Mouse (Mus musculus) liver, embryonic 12.5 days (tissue): Measurements from ENCODE around the gene Iqcf1. TPM values are rescaled to one million over a fixed set of nuclear protein-coding genes. Genes with fewer than 3 reads are reported as not detected.

Experiments
- ATAC-seq: fragments of 200-750 bp; cut with Nextera tagmentation; 2 replicates; pipeline ENCODE4 v1.8.0; 2017; ENCODE audit warnings: moderate number of reproducible peaks, mild to moderate bottlenecking, moderate library complexity
- H3K27ac ChIP-seq: fragments of 300-500 bp; sonication (generic); 2 replicates; pipeline ENCODE4 v1.5.1; 2016; ENCODE audit warnings: mild to moderate bottlenecking
- H3K27me3 ChIP-seq: fragments of 300-500 bp; sonication (generic); replicated peaks from 2 replicates; pipeline ENCODE4 v1.6.1; 2016; ENCODE audit warnings: mild to moderate bottlenecking, moderate library complexity
- H3K36me3 ChIP-seq: fragments of 300-500 bp; sonication (generic); 2 replicates; pipeline ENCODE4 v1.6.1; 2016; ENCODE audit warnings: mild to moderate bottlenecking, moderate library complexity
- H3K4me1 ChIP-seq: fragments of 300-500 bp; sonication (generic); 2 replicates; pipeline ENCODE4 v1.6.1; 2016
- H3K4me2 ChIP-seq: fragments of 300-500 bp; sonication (generic); 2 replicates; pipeline ENCODE4 v1.6.1; 2016; ENCODE audit warnings: mild to moderate bottlenecking, moderate library complexity
- H3K4me3 ChIP-seq: fragments of 300-500 bp; sonication (generic); 2 replicates; pipeline ENCODE4 v1.5.1; 2016; ENCODE audit warnings: mild to moderate bottlenecking, moderate library complexity
- H3K9ac ChIP-seq: fragments of 300-500 bp; sonication (generic); 2 replicates; pipeline ENCODE4 v1.6.1; 2016; ENCODE audit warnings: mild to moderate bottlenecking, moderate library complexity
- H3K9me3 ChIP-seq: fragments of 300-500 bp; sonication (generic); replicated peaks from 2 replicates; pipeline ENCODE4 v1.6.1; 2016; ENCODE audit warnings: mild to moderate bottlenecking, moderate library complexity
- WGBS: fragments of 180-500 bp; shearing (Covaris S2); methylation state at CpG from one replicate; pipeline ENCODE4 v1.1.7; 2016; ENCODE audit not compliant: insufficient replicate concordance; 5-methylcytosine and 5-hydroxymethylcytosine counted together
- polyA plus RNA-seq: library from polyadenylated mRNA; unstranded; fragments of >200 nt; fragmentation: Nextera tagmentation; extraction: Ambion mirVana; gene quantifications from 2 replicates; pipeline ENCODE4 v1.2.1, GENCODE M21; 2016

Iqcf1 gene
- polyA plus RNA-seq, 1 experiment from 2014 or later: not detected

- H3K27me3 ChIP-seq: peaks cover 53% of the 10 kb centered on the region
- WGBS: 78% methylated on average over 7 of the region's 7 CpGs
- no peak overlapping the region for H3K4me2 ChIP-seq
- no peak overlapping the region for H3K27ac ChIP-seq
- ATAC-seq: no peak
- H3K9ac ChIP-seq: no peak overlapping the region
- H3K4me3 ChIP-seq: no peak overlapping the region
- peaks cover 10% of the 10 kb centered on the region for H3K36me3 ChIP-seq
- peaks cover 15% of the 10 kb centered on the region for H3K4me1 ChIP-seq
- H3K9me3 ChIP-seq: no peaks in the 10 kb centered on the region
These were observed 32.0 kb upstream of the Iqcf1 start for GRCm38 (mm10) chr9:106467746-106468145.

- ATAC-seq: no peak
- no peaks in the 10 kb centered on the region for H3K9me3 ChIP-seq
- no peak overlapping the region for H3K27ac ChIP-seq
- WGBS: 40% methylated on average over 6 of the region's 6 CpGs
- no peak overlapping the region for H3K9ac ChIP-seq
- no peak overlapping the region for H3K4me2 ChIP-seq
- peaks cover 39% of the 10 kb centered on the region for H3K27me3 ChIP-seq
- H3K4me3 ChIP-seq: no peak overlapping the region
- H3K36me3 ChIP-seq: no peaks in the 10 kb centered on the region
- peaks cover 21% of the 10 kb centered on the region for H3K4me1 ChIP-seq
These were observed 30.4 kb upstream of the Iqcf1 start for GRCm38 (mm10) chr9:106469317-106469716.

- H3K4me1 ChIP-seq: peaks cover 21% of the 10 kb centered on the region
- no peak for ATAC-seq
- H3K27ac ChIP-seq: no peak overlapping the region
- H3K27me3 ChIP-seq: peaks cover 34% of the 10 kb centered on the region
- H3K36me3 ChIP-seq: no peaks in the 10 kb centered on the region
- H3K9ac ChIP-seq: no peak overlapping the region
- no peaks in the 10 kb centered on the region for H3K9me3 ChIP-seq
- no peak overlapping the region for H3K4me3 ChIP-seq
- H3K4me2 ChIP-seq: no peak overlapping the region
- WGBS: 33% methylated on average over 9 of the region's 9 CpGs
These were observed 30.0 kb upstream of the Iqcf1 start for GRCm38 (mm10) chr9:106469776-106470175.

GRCm38 (mm10) chr9:106470991-106471750 is 28.6 kb upstream of the Iqcf1 start:
- H3K27ac ChIP-seq: no peak overlapping the region
- no peaks in the 10 kb centered on the region for H3K9me3 ChIP-seq
- no peak overlapping the region for H3K9ac ChIP-seq
- H3K36me3 ChIP-seq: no peaks in the 10 kb centered on the region
- no peak for ATAC-seq
- WGBS: 63% methylated on average over 14 of the region's 14 CpGs
- H3K4me2 ChIP-seq: 0 out of 2 replicates have a peak overlapping the region, but pooled peaks have one; percentile 24
- peaks cover 25% of the 10 kb centered on the region for H3K4me1 ChIP-seq
- H3K4me3 ChIP-seq: no peak overlapping the region
- H3K27me3 ChIP-seq: peaks cover 20% of the 10 kb centered on the region

- Histone ChIP-seq H3K27ac (no peak overlapping the region), H3K9me3 (no peaks in the 10 kb centered on the region), H3K36me3 (no peaks in the 10 kb centered on the region), H3K4me1 (peaks cover 30% of the 10 kb centered on the region), H3K9ac (no peak overlapping the region), H3K4me3 (no peak overlapping the region), H3K4me2 (0 out of 2 replicates have a peak overlapping the region, but pooled peaks have one; percentile 24), H3K27me3 (peaks cover 13% of the 10 kb centered on the region)
- ATAC-seq: no peak
- 53% methylated on average over 5 of the region's 5 CpGs for WGBS
These were observed 27.9 kb upstream of the Iqcf1 start for GRCm38 (mm10) chr9:106471892-106472291.

- WGBS: 56% methylated on average over 4 of the region's 4 CpGs
- peak overlapping the region; percentile 37; the same call in 1 of the 2 replicates for H3K27ac ChIP-seq
- no peak overlapping the region for H3K4me2 ChIP-seq
- H3K36me3 ChIP-seq: no peaks in the 10 kb centered on the region
- no peak overlapping the region for H3K9ac ChIP-seq
- no peaks in the 10 kb centered on the region for H3K9me3 ChIP-seq
- H3K27me3 ChIP-seq: peaks cover 10% of the 10 kb centered on the region
- ATAC-seq: no peak
- H3K4me3 ChIP-seq: no peak overlapping the region
- H3K4me1 ChIP-seq: peaks cover 31% of the 10 kb centered on the region
These were observed 27.4 kb upstream of the Iqcf1 start for GRCm38 (mm10) chr9:106472321-106472720.

GRCm38 (mm10) chr9:106473081-106473752 is 26.6 kb upstream of the Iqcf1 start:
- Histone ChIP-seq H3K4me3 (no peak overlapping the region), H3K9ac (no peak overlapping the region), H3K27me3 (0 out of 2 replicates have a peak, but pooled peaks cover 3% of the 10 kb centered on the region), H3K36me3 (no peaks in the 10 kb centered on the region), H3K4me2 (no peak overlapping the region), H3K9me3 (no peaks in the 10 kb centered on the region), H3K27ac (no peak overlapping the region), H3K4me1 (peaks cover 40% of the 10 kb centered on the region)
- 79% methylated on average over 16 of the region's 16 CpGs for WGBS
- ATAC-seq: no peak

GRCm38 (mm10) chr9:106473753-106474105 is 26.0 kb upstream of the Iqcf1 start:
- H3K4me2 ChIP-seq: no peak overlapping the region
- H3K4me1 ChIP-seq: peaks cover 45% of the 10 kb centered on the region
- peaks cover under 1% of the 10 kb centered on the region; the same call in 1 of the 2 replicates for H3K36me3 ChIP-seq
- no peak overlapping the region for H3K27ac ChIP-seq
- no peak for ATAC-seq
- 65% methylated on average over 5 of the region's 5 CpGs for WGBS
- no peaks in the 10 kb centered on the region for H3K9me3 ChIP-seq
- 0 out of 2 replicates have a peak overlapping the region, but pooled peaks have one; percentile 2 for H3K9ac ChIP-seq
- 0 out of 2 replicates have a peak, but pooled peaks cover 3% of the 10 kb centered on the region for H3K27me3 ChIP-seq
- H3K4me3 ChIP-seq: no peak overlapping the region

- Histone ChIP-seq H3K27ac (no peak overlapping the region), H3K27me3 (0 out of 2 replicates have a peak, but pooled peaks cover 3% of the 10 kb centered on the region), H3K4me1 (peaks cover 45% of the 10 kb centered on the region), H3K36me3 (peaks cover 7% of the 10 kb centered on the region; the same call in 1 of the 2 replicates), H3K9me3 (no peaks in the 10 kb centered on the region), H3K4me3 (no peak overlapping the region), H3K9ac (no peak overlapping the region), H3K4me2 (no peak overlapping the region; the same call in 1 of the 2 replicates)
- ATAC-seq: no peak
- 11% methylated on average over 6 of the region's 6 CpGs for WGBS
These were observed 25.3 kb upstream of the Iqcf1 start for GRCm38 (mm10) chr9:106474456-106474855.

GRCm38 (mm10) chr9:106475046-106475445 is 24.7 kb upstream of the Iqcf1 start:
- H3K27ac ChIP-seq: no peak overlapping the region
- WGBS: 63% methylated on average over 7 of the region's 7 CpGs
- no peak overlapping the region for H3K4me3 ChIP-seq
- peaks cover 45% of the 10 kb centered on the region for H3K4me1 ChIP-seq
- ATAC-seq: no peak
- peak overlapping the region; percentile 1; the same call in 1 of the 2 replicates for H3K4me2 ChIP-seq
- H3K27me3 ChIP-seq: 0 out of 2 replicates have a peak, but pooled peaks cover 3% of the 10 kb centered on the region
- no peaks in the 10 kb centered on the region for H3K9me3 ChIP-seq
- peaks cover 13% of the 10 kb centered on the region for H3K36me3 ChIP-seq
- H3K9ac ChIP-seq: no peak overlapping the region

- no peak within 1 kb of the TSS for H3K9ac ChIP-seq
- 0 out of 2 replicates have a peak, but pooled peaks cover 3% of the 10 kb centered on the region for H3K27me3 ChIP-seq
- H3K4me3 ChIP-seq: peak within 1 kb of the TSS; percentile 8; the same call in 1 of the 2 replicates
- H3K4me2 ChIP-seq: peak within 1 kb of the TSS; percentile 85
- ATAC-seq: no peak
- H3K4me1 ChIP-seq: peaks cover 45% of the 10 kb centered on the region
- H3K36me3 ChIP-seq: peaks cover 19% of the 10 kb centered on the region
- no peaks in the 10 kb centered on the region for H3K9me3 ChIP-seq
- H3K27ac ChIP-seq: peak within 1 kb of the TSS; percentile 4; the same call in 1 of the 2 replicates
- WGBS: 72% methylated on average over 10 of the region's 10 CpGs
These were observed 24.1 kb upstream of the Iqcf1 start, which contains the start of gene Rrp9 for GRCm38 (mm10) chr9:106475663-106476001. TSS of gene Rrp9 (plus strand) at chr9:106475963.
